Mouse (Mus musculus): ENCODE data around the gene Btc. TPM values are rescaled to one million over a fixed set of nuclear protein-coding genes. Genes with fewer than 3 reads are reported as not detected.

The Btc gene
- total and polyA plus RNA-seq, 3 experiments, result 0.09 to 0.12 TPM; not detected in 1

- no peak overlapping the region for H3K27ac ChIP-seq (ENCODE audit: insufficient read depth, low read depth)
- H3K4me1 ChIP-seq (ENCODE audit: control insufficient read depth in 1 of 2, insufficient read depth in 2 of 2), result no peaks in the 10 kb centered on the region
- no peak overlapping the region for H3K4me3 ChIP-seq (replicated peaks in 1 of 3; ENCODE audit: low read depth in 2 of 3, low read length in 2 of 3, poor library complexity in 1 of 3)
- H3K27me3 ChIP-seq (replicated peaks), result no peaks in the 10 kb centered on the region
- H3K36me3 ChIP-seq (replicated peaks in 1 of 2; ENCODE audit: control insufficient read depth in 1 of 2, insufficient read depth in 1 of 2, low read length in 1 of 2), result no peaks in the 10 kb centered on the region
- dilution Hi-C loops (cut with MboI; ENCODE audit: extremely low pct_ligation_motif_present, extremely low pct_unique_long_range_greater_than_20kb, low sequenced_read_pairs), result no loop called here
- TF ChIP-seq POLR2AphosphoS2 (IDR thresholded peaks at IDR 0.05; ENCODE audit: low read depth, low read length), result no peak
- TF ChIP-seq SMC3 (IDR thresholded peaks at IDR 0.05; ENCODE audit: low read depth, low read length), result no peak
- no peak for TF ChIP-seq USF2 (conservative IDR thresholded peaks at IDR 0.05; ENCODE audit: low read depth, low read length)
- TF ChIP-seq RAD21 (IDR thresholded peaks at IDR 0.05; ENCODE audit: low read depth, low read length), result no peak
- TF ChIP-seq JUND (conservative IDR thresholded peaks at IDR 0.05; ENCODE audit: low read depth, low read length), result no peak
- no peak for TF ChIP-seq ETS1 (conservative IDR thresholded peaks at IDR 0.05; ENCODE audit: low read depth, low read length)
- no peak for TF ChIP-seq GABPA (IDR thresholded peaks at IDR 0.05; ENCODE audit: insufficient replicate concordance, low read depth, low read length)
- in situ Hi-C loops (cut with MboI; ENCODE audit: low pct_ligation_motif_present, low pct_unique_long_range_greater_than_20kb, low sequenced_read_pairs), result no loop called here
- H3K9ac ChIP-seq (ENCODE audit: insufficient read depth, low read depth), result no peak overlapping the region
- no peaks in the 10 kb centered on the region for H3K79me2 ChIP-seq (replicated peaks; ENCODE audit: control insufficient read depth, extremely low read depth, insufficient read depth, poor library complexity, severe bottlenecking)
- no peak overlapping the region for H3K4me2 ChIP-seq (ENCODE audit: insufficient read depth, low read depth, poor library complexity, severe bottlenecking)
- DNase-seq (ENCODE audit: extremely low read depth), result no peak
- no peaks in the 10 kb centered on the region for H3K9me3 ChIP-seq (replicated peaks; ENCODE audit: low read length)
Measured at GRCm38 (mm10) chr5:91363274-91363991, 39.4 kb downstream of the Btc start.

- H3K9ac ChIP-seq (ENCODE audit: insufficient read depth, low read depth), result no peak overlapping the region
- TF ChIP-seq RAD21 (IDR thresholded peaks at IDR 0.05; ENCODE audit: low read depth, low read length) (no peak), TCF12 (IDR thresholded peaks at IDR 0.05; ENCODE audit: low read depth, low read length) (no peak), ZC3H11A (IDR thresholded peaks at IDR 0.05; ENCODE audit: low read depth, low read length) (no peak), ZMIZ1 (IDR thresholded peaks at IDR 0.05; ENCODE audit: low read depth, low read length) (no peak), ELF1 (IDR thresholded peaks at IDR 0.05; ENCODE audit: low read depth, low read length) (no peak), ZKSCAN1 (IDR thresholded peaks at IDR 0.05; ENCODE audit: borderline replicate concordance, low read depth, low read length) (no peak), ZNF384 (IDR thresholded peaks at IDR 0.05; ENCODE audit: low read depth, low read length) (no peak), CTCF (conservative IDR thresholded peaks at IDR 0.05 in 1 of 2, IDR thresholded peaks at IDR 0.05 in 1 of 2; ENCODE audit: low read depth in 2 of 2, low read length in 2 of 2) (no peak), MXI1 (IDR thresholded peaks at IDR 0.05; ENCODE audit: low read depth, low read length) (no peak), PAX5 (IDR thresholded peaks at IDR 0.05; ENCODE audit: low read length) (no peak), POLR2AphosphoS2 (IDR thresholded peaks at IDR 0.05; ENCODE audit: low read depth, low read length) (no peak), HCFC1 (IDR thresholded peaks at IDR 0.05; ENCODE audit: low read depth, low read length) (no peak)
- H3K27ac ChIP-seq (ENCODE audit: insufficient read depth, low read depth), result no peak overlapping the region
- no peaks in the 10 kb centered on the region for H3K4me1 ChIP-seq (ENCODE audit: control insufficient read depth in 1 of 2, insufficient read depth in 2 of 2)
- H3K36me3 ChIP-seq (replicated peaks in 1 of 2; ENCODE audit: control insufficient read depth in 1 of 2, insufficient read depth in 1 of 2, low read length in 1 of 2), result no peaks in the 10 kb centered on the region
- in situ Hi-C loops (cut with MboI; ENCODE audit: low pct_ligation_motif_present, low pct_unique_long_range_greater_than_20kb, low sequenced_read_pairs) (no loop called here), dilution Hi-C loops (cut with MboI; ENCODE audit: extremely low pct_ligation_motif_present, extremely low pct_unique_long_range_greater_than_20kb, low sequenced_read_pairs) (no loop called here)
- H3K79me2 ChIP-seq (replicated peaks; ENCODE audit: control insufficient read depth, extremely low read depth, insufficient read depth, poor library complexity, severe bottlenecking), result no peaks in the 10 kb centered on the region
- H3K4me2 ChIP-seq (ENCODE audit: insufficient read depth, low read depth, poor library complexity, severe bottlenecking), result no peak overlapping the region
- no peak overlapping the region for H3K4me3 ChIP-seq (replicated peaks in 1 of 3; ENCODE audit: low read depth in 2 of 3, low read length in 2 of 3, poor library complexity in 1 of 3)
- no peaks in the 10 kb centered on the region for H3K9me3 ChIP-seq (replicated peaks; ENCODE audit: low read length)
- no peaks in the 10 kb centered on the region for H3K27me3 ChIP-seq (replicated peaks)
- DNase-seq (ENCODE audit: extremely low read depth), result no peak
Measured at GRCm38 (mm10) chr5:91352645-91353044, 50.1 kb downstream of the Btc start.
